Mouse (Mus musculus): Measurements from ENCODE around the gene Foxd3.

Gene Foxd3

DNA sequence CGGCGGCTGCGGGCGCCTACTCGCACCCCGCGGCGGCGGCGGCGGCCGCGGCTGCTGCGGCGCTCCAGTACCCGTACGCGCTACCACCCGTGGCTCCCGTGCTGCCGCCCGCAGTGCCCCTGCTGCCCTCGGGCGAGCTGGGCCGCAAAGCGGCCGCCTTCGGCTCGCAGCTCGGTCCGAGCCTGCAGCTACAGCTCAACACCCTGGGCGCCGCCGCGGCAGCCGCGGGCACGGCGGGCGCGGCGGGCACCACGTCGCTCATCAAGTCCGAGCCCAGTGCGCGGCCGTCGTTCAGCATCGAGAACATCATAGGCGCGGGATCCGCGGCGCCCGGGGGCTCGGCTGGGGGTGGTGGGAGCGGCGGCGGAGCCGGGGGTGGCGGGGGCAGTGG, 1.3 kb downstream of the Foxd3 start:
- DNase-seq (ENCODE audit: extremely low spot score, low spot score) = peak; percentile 65

DNA sequence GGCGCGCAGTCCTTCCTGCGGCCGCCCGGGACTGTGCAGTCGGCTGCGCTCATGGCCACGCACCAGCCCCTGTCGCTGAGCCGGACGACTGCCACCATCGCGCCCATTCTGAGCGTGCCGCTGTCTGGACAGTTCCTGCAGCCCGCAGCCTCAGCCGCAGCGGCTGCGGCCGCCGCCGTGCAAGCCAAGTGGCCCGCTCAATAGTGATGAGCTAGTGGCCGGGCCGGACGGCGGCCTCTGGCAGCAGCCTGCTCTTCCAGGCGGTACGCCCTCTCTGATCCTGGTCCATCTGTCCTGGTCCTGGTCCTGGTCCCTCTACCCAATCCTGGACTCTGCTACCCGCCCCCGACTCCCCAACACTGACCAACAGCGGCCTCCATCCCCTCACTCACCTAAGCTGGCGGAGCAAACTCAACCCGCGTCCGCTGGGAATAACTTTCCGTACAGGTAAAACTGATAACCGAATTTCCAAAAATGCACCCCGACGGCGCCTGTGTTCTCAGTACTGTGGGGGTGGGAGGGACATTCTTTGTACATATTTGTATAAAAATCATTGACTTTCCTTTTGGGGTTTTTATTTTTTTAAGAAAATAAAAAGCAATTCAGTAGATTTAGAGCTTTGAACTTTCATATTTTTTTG, 1.9 kb downstream of the Foxd3 start:
- DNase-seq (ENCODE audit: extremely low spot score, low spot score) = peak; percentile 71

DNA sequence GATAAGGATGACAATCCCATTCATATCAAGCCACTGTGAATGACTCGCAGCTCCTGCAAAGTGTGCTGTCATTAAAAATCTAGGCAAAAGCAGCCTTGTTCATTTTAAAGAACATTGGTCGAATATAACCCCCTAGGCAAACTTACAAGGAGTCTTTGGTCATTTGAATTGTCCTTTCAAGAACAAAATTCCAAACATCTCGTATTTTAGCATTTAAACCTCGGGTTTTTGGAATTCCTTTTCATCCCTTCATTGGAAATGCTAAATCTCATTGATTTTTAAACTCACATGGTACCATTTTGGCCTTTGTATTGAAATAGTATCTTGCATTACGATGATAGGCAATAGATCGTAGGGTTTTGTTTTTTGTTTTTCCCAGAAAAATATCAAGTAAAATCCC, 2.8 kb downstream of the Foxd3 start:
- no peak for DNase-seq (ENCODE audit: extremely low spot score, low spot score)

- peak; percentile 52 for DNase-seq (ENCODE audit: extremely low spot score, low spot score)
These were observed 3.4 kb downstream of the Foxd3 start for GRCm38 (mm10) chr4:99659361-99660072.

GRCm38 (mm10) chr4:99660073-99660611, 4.0 kb downstream of the Foxd3 start:
- peak; percentile 71 for DNase-seq (ENCODE audit: extremely low spot score, low spot score)

- peak; percentile 88 for DNase-seq (ENCODE audit: extremely low spot score, low spot score)
These were observed 4.9 kb downstream of the Foxd3 start for GRCm38 (mm10) chr4:99660981-99661380.

DNA sequence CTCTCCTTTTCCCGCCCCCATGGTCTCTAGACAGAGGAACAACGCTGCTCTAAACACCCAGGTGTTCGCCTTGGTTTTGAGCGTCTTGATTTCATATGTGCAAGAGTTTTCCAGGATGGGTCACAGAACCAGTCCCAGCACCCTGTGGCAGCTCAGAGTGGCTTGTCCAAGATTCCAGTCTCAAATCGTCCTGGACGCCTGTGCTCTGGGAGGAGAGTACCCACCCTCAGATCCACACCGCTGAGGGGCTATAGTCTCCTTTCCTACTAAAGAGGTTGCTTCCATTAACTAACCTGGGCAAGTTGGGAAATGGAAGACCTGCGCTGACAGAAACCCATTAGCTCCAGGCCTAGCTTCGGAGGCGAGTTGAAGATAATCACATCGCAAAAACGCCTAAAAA, 5.9 kb downstream of the Foxd3 start:
- DNase-seq (ENCODE audit: extremely low spot score, low spot score) = peak; percentile 40

GRCm38 (mm10) chr4:99662431-99662830, 6.3 kb downstream of the Foxd3 start:
- DNase-seq (ENCODE audit: extremely low spot score, low spot score) = no peak

GRCm38 (mm10) chr4:99662841-99663567, 6.9 kb downstream of the Foxd3 start:
- peak; percentile 59 for DNase-seq (ENCODE audit: extremely low spot score, low spot score)

GRCm38 (mm10) chr4:99663710-99664109, 7.6 kb downstream of the Foxd3 start:
- no peak for DNase-seq (ENCODE audit: extremely low spot score, low spot score)

DNA sequence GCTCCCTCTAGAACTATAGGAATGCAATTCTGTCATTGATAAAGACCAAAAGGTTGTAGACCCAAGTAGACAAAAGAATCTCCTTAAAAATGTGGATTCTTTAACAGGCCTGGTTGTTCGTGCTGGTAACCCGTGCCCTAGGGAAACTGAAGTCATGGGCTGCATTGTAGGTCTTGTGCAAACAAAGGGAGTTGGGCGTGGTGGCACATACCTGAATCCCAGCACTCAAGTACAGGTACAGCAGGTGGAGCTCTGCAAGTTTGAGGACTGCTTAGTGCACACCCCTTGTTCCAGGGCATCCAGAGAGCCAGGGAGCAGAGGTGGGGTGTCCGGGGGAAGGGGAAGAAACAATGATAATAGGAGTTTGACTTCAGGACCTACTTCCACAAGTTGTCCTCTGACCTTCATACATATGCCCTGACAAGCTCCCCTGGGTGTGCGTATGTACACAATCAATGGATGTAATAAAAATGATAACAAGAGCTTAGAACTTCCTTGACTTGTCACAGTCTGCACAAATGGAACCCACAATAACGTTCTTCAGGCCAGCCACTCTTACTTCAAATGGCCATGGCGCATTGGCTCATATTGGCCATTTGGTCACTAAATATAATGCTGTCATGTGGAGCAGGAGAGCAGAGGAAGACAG, 14.2 kb downstream of the Foxd3 start:
- DNase-seq (ENCODE audit: extremely low spot score, low spot score) = no peak

- no peak for DNase-seq (ENCODE audit: extremely low spot score, low spot score)
These were observed 19.1 kb downstream of the Foxd3 start for GRCm38 (mm10) chr4:99675191-99675590.

DNA sequence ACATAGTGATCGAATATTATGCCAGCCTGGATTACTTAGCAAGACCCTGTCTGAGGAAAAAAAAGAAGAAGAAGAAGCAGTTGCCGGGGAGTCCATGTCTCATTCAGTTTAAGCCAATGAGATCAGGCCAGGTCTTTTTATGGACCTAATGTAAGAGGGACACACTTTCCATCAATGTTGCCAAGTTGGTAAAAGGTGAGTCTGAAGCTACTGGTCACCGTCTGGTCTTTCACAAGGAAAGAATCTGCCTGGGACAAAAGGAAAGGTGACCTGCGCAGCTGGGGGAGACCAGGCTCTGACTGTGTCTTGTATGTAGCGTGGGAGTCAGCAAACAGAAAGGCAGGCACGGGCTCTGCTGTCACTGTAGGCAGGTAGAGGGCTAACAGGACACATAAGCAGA, 27.8 kb downstream of the Foxd3 start:
- no peak for DNase-seq (ENCODE audit: extremely low spot score, low spot score)

DNA sequence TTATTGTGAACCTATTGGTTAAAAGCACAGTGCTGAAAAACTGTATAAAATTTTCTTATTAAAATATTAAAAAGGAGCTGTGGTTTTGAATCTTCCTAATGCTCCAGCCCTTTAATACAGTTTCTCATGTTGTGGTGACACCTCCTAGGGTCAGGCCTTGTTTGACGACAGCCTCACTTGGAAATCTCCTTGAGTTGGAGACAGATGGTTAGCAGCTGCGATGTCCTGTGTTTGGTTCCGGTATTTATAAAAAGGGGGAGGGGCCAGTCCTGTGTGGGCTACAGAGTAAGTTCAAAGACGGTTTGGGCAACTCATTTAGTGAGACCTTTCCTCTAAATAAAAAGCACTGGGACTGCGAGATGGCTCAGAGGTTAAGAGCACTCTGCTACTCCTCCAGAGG, 30.2 kb downstream of the Foxd3 start:
- DNase-seq (ENCODE audit: extremely low spot score, low spot score) = no peak

Data from neural tube, embryonic 10.5 days (tissue).